17 mouse cellular contexts compared by ENCODE assay signal in genomic region chr1:72358216-72358615, GRCm38 (mm10). TPM values are rescaled to one million over a fixed set of nuclear protein-coding genes. Genes with fewer than 3 reads are reported as not detected.
DNase-seq lines count a peak whose midpoint lies in the region.
"Had no signal": no experiment of that assay in that cellular context is flagged by ENCODE, and none has a peak within 500 bp of the region (broad histone marks: within the 10 kb centered on the region; RNA-seq: fewer than 3 reads in every experiment).

No protein-coding gene starts in this region.

- intact Hi-C loops in heart, postnatal 14 days (cut with DNase I): no loop called here

- DNase-seq in cerebellum, postnatal 14 days: peak; percentile 13 to 16
- no peak for DNase-seq in cerebellum, postnatal 36 days
- peak; percentile 61 for DNase-seq in heart, adult 11 months
- no peak for DNase-seq in heart, postnatal 14 days
- peak; percentile 18 for DNase-seq in MN1 (ENCODE audit: low spot score)
- DNase-seq in urinary bladder, adult 2 months (ENCODE audit: low spot score): no peak
- no peak for DNase-seq in spleen, postnatal 4 days (ENCODE audit: low spot score in 2 of 2)
- DNase-seq: adrenal gland, postnatal 10 days; adrenal gland, postnatal 36 days; cerebellum, adult 11 months; cerebellum, adult 2 months; cerebellum, adult 9-11 months; embryo, embryonic 11 days; gastrocnemius, postnatal 10 days; gastrocnemius, postnatal 36 days; heart, postnatal 36 days; kidney, adult 11 months had no signal

RNA-seq across cellular contexts. Expression of gene Xrcc5, which starts 51.0 kb away (rescaled TPM):
- total RNA-seq in heart, postnatal 14 days (2021): 10 to 100 TPM; 11.7 to 12.6 TPM
- 17.8 and 18.4 TPM in 2 replicates for polyA plus RNA-seq in urinary bladder, adult 2 months (2012; rRNA removed)

Comparison
In these comparisons a context has a peak if more than half of its experiments do, and no peak if none do; other contexts are left out.
1. DNase-seq: peak in cerebellum, postnatal 14 days (2 of 2), heart, adult 11 months (single experiment) and MN1 (single experiment); none in cerebellum, postnatal 36 days (0 of 2), heart, postnatal 14 days (0 of 2), urinary bladder, adult 2 months (single experiment) and spleen, postnatal 4 days (0 of 2).